Mouse (Mus musculus): ENCODE measurements around the gene Scap. TPM values are rescaled to one million over a fixed set of nuclear protein-coding genes. Genes with fewer than 3 reads are reported as not detected.

Gene Scap
- 72.6 TPM for total RNA-seq (2023)

GRCm38 (mm10) chr9:110333135-110333895 is at the start of gene Scap:
TSS of gene Scap (plus strand) at chr9:110333288.

GRCm38 (mm10) chr9:110304969-110305651 is 28.0 kb upstream of the Scap start, which contains the start of gene Elp6:
TSS of gene Elp6 (plus strand) at chr9:110305173.

GRCm38 (mm10) chr9:110408099-110408773 is 75.1 kb downstream of the Scap start, which contains the start of gene Ptpn23:
TSS of gene Ptpn23 (minus strand) at chr9:110408213.

GRCm38 (mm10) chr9:110419511-110420112 is 86.5 kb downstream of the Scap start, which contains the start of gene Ngp:
TSS of gene Ngp (plus strand) at chr9:110419747.

Other genes starting within 250 kb of the Scap start
- 54.6 TPM for gene Smarcc1, start 215.6 kb upstream of the Scap start, total RNA-seq (2023)
- 136 TPM for gene Dhx30, start 215.5 kb upstream of the Scap start, total RNA-seq (2023)
- gene Cspg5, start 89.5 kb upstream of the Scap start, total RNA-seq (2023), result 3.2 TPM
- 7.4 TPM for gene Elp6, start 28.1 kb upstream of the Scap start, total RNA-seq (2023)
- gene Ptpn23, start 74.9 kb downstream of the Scap start, total RNA-seq (2023), result 59.0 TPM
- 4.0 TPM for gene Ngp, start 86.5 kb downstream of the Scap start, total RNA-seq (2023)
- gene Klhl18, start 143.4 kb downstream of the Scap start, total RNA-seq (2023), result 28.3 TPM
- 0.52 TPM for gene Kif9, start 143.7 kb downstream of the Scap start, total RNA-seq (2023)
- gene Setd2, start 199.3 kb downstream of the Scap start, total RNA-seq (2023), result 130 TPM